9 mouse cellular contexts compared by ENCODE assay signal in genomic region chr8:120460375-120460774, GRCm38 (mm10).
DNase-seq lines count a peak whose midpoint lies in the region; ATAC-seq lines count a peak whose summit lies in the region.
"Had no signal": no experiment of that assay in that cellular context is flagged by ENCODE, and none has a peak within 500 bp of the region (broad histone marks: within the 10 kb centered on the region; RNA-seq: fewer than 3 reads in every experiment).

No protein-coding gene starts in this region.

- DNase-seq in cerebellum, postnatal 4 days (ENCODE audit: low spot score in 2 of 2), result peak; percentile 49 to 74
- peak; percentile 20 for DNase-seq in neural tube, embryonic 11.5 days (ENCODE audit: low spot score)
- DNase-seq in neural tube, embryonic 10.5 days (ENCODE audit: extremely low spot score, low spot score), result no peak
- peak; percentile 65 for DNase-seq in layer of hippocampus, adult 9-11 months
- peak; percentile 65 for DNase-seq in right cerebral cortex, postnatal 4 days
- no peak for DNase-seq in adrenal gland, adult 18-20 months (ENCODE audit: low spot score in 2 of 2)
- DNase-seq in heart, postnatal 25 days (ENCODE audit: low spot score), result no peak

- H3K9me3 ChIP-seq in neural tube, embryonic 11.5 days (ENCODE audit: control insufficient read depth, low read length), result no peaks in the 10 kb centered on the region

- no peak overlapping the region for H3K4me2 ChIP-seq in neural tube, embryonic 11.5 days (ENCODE audit: low read depth)

- H3K4me3 ChIP-seq in neural tube, embryonic 11.5 days (ENCODE audit: low read depth, low read length), result no peak overlapping the region

- peaks cover 36% of the 10 kb centered on the region for H3K4me1 ChIP-seq in neural tube, embryonic 11.5 days (ENCODE audit: control insufficient read depth, insufficient read depth, low read length)

- WGBS in neural tube, embryonic 11.5 days, result 66% methylated on average over 6 of the region's 6 CpGs

- ATAC-seq in cerebellum, adult (ENCODE audit: insufficient number of reproducible peaks, low FRiP score, low TSS enrichment), result no peak
- ATAC-seq in neural tube, embryonic 11.5 days (ENCODE audit: insufficient read depth, low FRiP score, low TSS enrichment), result 0 out of 2 replicates have a peak, but pooled peaks have one; percentile 38

- no peaks in the 10 kb centered on the region for H3K27me3 ChIP-seq in neural tube, embryonic 11.5 days (ENCODE audit: control insufficient read depth, insufficient read depth, low read length)

- no peak overlapping the region for H3K9ac ChIP-seq in neural tube, embryonic 11.5 days (ENCODE audit: low read length)

- intact Hi-C loops in heart, postnatal 25 days (cut with DNase I), result no loop called here

- no peaks in the 10 kb centered on the region for H3K36me3 ChIP-seq in neural tube, embryonic 11.5 days (ENCODE audit: control insufficient read depth, insufficient read depth, low read length)

- no peak overlapping the region for H3K27ac ChIP-seq in neural tube, embryonic 11.5 days (ENCODE audit: low read depth, low read length)
- H3K27ac ChIP-seq: macrophage had no signal

Comparison
In these comparisons a context has a peak if more than half of its experiments do, and no peak if none do; other contexts are left out.
1. DNase-seq: peak in cerebellum, postnatal 4 days (2 of 2), neural tube, embryonic 11.5 days (single experiment), layer of hippocampus, adult 9-11 months (single experiment) and right cerebral cortex, postnatal 4 days (single experiment); none in neural tube, embryonic 10.5 days (single experiment), adrenal gland, adult 18-20 months (0 of 2) and heart, postnatal 25 days (single experiment).